Mouse (Mus musculus): ENCODE measurements around the gene Smok3b.

DNA sequence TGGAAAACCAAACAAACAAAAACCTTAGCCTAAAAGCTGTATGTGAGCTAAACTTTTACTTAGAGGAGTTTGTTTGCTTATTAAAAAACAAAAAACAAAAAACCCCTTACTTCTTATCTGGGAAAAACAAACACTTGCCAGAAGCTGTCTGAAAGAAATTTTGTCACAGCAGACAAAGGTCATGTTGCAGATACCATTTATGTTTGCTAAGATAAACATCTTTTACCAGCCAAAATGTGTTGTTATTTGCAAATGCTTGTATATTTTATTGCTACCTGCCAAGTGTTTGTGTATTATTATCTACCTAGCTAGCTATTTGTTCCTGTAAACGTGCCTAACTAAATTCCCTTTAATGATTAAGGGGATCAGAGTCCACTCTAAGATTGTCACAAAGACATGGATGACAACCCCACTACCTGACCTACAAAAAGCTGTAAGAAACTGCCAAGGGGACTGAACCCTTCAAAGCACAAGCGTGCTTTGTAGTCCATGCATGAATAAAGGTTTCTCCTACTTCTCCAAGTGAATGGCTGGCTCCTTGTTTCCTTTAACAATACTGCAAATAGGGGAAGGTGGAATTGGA, 62.2 kb downstream of the Smok3b start:
- TF ChIP-seq POLR2A (IDR thresholded peaks at IDR 0.05; ENCODE audit: extremely low read depth, insufficient read depth, low read length) (no peak), CTCF (IDR thresholded peaks at IDR 0.05; ENCODE audit: extremely low read depth, insufficient read depth, low read length) (no peak)
